20 mouse cellular contexts compared by ENCODE assay signal in genomic region chr19:3896208-3896607, GRCm38 (mm10). TPM values are rescaled to one million over a fixed set of nuclear protein-coding genes. Genes with fewer than 3 reads are reported as not detected.
DNase-seq lines count a peak whose midpoint lies in the region; ATAC-seq and TF ChIP-seq lines count a peak whose summit lies in the region.
"Had no signal": no experiment of that assay in that cellular context is flagged by ENCODE, and none has a peak within 500 bp of the region (broad histone marks: within the 10 kb centered on the region; RNA-seq: fewer than 3 reads in every experiment).

No protein-coding gene starts in this region.

- peak; percentile 44 for TF ChIP-seq POLR2A in myocyte (IDR thresholded peaks at IDR 0.05; ENCODE audit: insufficient read length, low read depth)

- H3K27me3 ChIP-seq in hindbrain, embryonic 10.5 days (ENCODE audit: insufficient read depth, poor library complexity, severe bottlenecking): no peaks in the 10 kb centered on the region
- H3K27me3 ChIP-seq in hindbrain, embryonic 16.5 days (replicated peaks; ENCODE audit: control insufficient read depth, insufficient read depth, low read length): no peaks in the 10 kb centered on the region
- no peaks in the 10 kb centered on the region for H3K27me3 ChIP-seq in myocyte (ENCODE audit: control insufficient read depth, insufficient read depth, insufficient read length)
- H3K27me3 ChIP-seq in heart, embryonic 12.5 days (replicated peaks): no peaks in the 10 kb centered on the region
- H3K27me3 ChIP-seq: embryonic facial prominence, embryonic 15.5 days; forebrain, embryonic 15.5 days; liver, embryonic 15.5 days; stomach, embryonic 15.5 days had no signal

- no peak for TF ChIP-seq CTCF in layer of hippocampus, adult 2 months (conservative IDR thresholded peaks at IDR 0.05)

- peak overlapping the region; percentile 58; the same call in 1 of the 2 replicates for H3K27ac ChIP-seq in layer of hippocampus, adult 2 months
- peak overlapping the region; percentile 72 for H3K27ac ChIP-seq in hindbrain, embryonic 10.5 days
- peak overlapping the region; percentile 74 for H3K27ac ChIP-seq in hindbrain, embryonic 16.5 days (ENCODE audit: low read depth, low read length)
- no peak overlapping the region for H3K27ac ChIP-seq in heart, embryonic 12.5 days (ENCODE audit: poor library complexity, severe bottlenecking)
- H3K27ac ChIP-seq: embryonic facial prominence, embryonic 15.5 days; forebrain, embryonic 15.5 days; kidney, postnatal 0 days; liver, embryonic 15.5 days; stomach, embryonic 15.5 days had no signal

- H3K4me2 ChIP-seq in hindbrain, embryonic 16.5 days (ENCODE audit: low read length): no peak overlapping the region
- no peak overlapping the region for H3K4me2 ChIP-seq in myocyte (ENCODE audit: low read depth)
- no peak overlapping the region for H3K4me2 ChIP-seq in heart, embryonic 12.5 days
- H3K4me2 ChIP-seq: embryonic facial prominence, embryonic 15.5 days; forebrain, embryonic 15.5 days; heart, embryonic 11.5 days; liver, embryonic 15.5 days; stomach, embryonic 15.5 days had no signal

- H3K4me3 ChIP-seq in layer of hippocampus, adult 2 months: no peak overlapping the region
- H3K4me3 ChIP-seq in hindbrain, embryonic 10.5 days: no peak overlapping the region
- no peak overlapping the region for H3K4me3 ChIP-seq in hindbrain, embryonic 16.5 days (ENCODE audit: low read length)
- no peak overlapping the region for H3K4me3 ChIP-seq in myocyte
- no peak overlapping the region for H3K4me3 ChIP-seq in heart, embryonic 12.5 days
- H3K4me3 ChIP-seq: embryonic facial prominence, embryonic 15.5 days; forebrain, embryonic 15.5 days; liver, embryonic 15.5 days; stomach, embryonic 15.5 days had no signal

- H3K36me3 ChIP-seq in hindbrain, embryonic 10.5 days: peaks cover 67% of the 10 kb centered on the region
- H3K36me3 ChIP-seq in hindbrain, embryonic 16.5 days (ENCODE audit: control insufficient read depth, insufficient read depth, low read length): peaks cover 26% of the 10 kb centered on the region
- H3K36me3 ChIP-seq in myocyte (ENCODE audit: control insufficient read depth, insufficient read depth): peaks cover 77% of the 10 kb centered on the region
- peaks cover 82% of the 10 kb centered on the region for H3K36me3 ChIP-seq in heart, embryonic 12.5 days

- 90% methylated on average over 10 of the region's 10 CpGs for WGBS in hindbrain, embryonic 10.5 days
- WGBS in hindbrain, embryonic 16.5 days: 92% methylated on average over 10 of the region's 10 CpGs
- 87% methylated on average over 10 of the region's 10 CpGs for WGBS in heart, embryonic 12.5 days

- H3K79me2 ChIP-seq in myocyte (ENCODE audit: control insufficient read depth, insufficient read depth): no peaks in the 10 kb centered on the region

- H3K9ac ChIP-seq in hindbrain, embryonic 16.5 days (ENCODE audit: low read depth, low read length): no peak overlapping the region
- no peak overlapping the region for H3K9ac ChIP-seq in heart, embryonic 12.5 days
- H3K9ac ChIP-seq: embryonic facial prominence, embryonic 15.5 days; forebrain, embryonic 15.5 days; liver, embryonic 15.5 days; stomach, embryonic 15.5 days had no signal

- H3K4me1 ChIP-seq in hindbrain, embryonic 10.5 days (replicated peaks): peaks cover 28% of the 10 kb centered on the region
- H3K4me1 ChIP-seq in hindbrain, embryonic 16.5 days (ENCODE audit: control insufficient read depth, insufficient read depth, low read depth, low read length): peaks cover 3% of the 10 kb centered on the region
- peaks cover 29% of the 10 kb centered on the region for H3K4me1 ChIP-seq in heart, embryonic 12.5 days (replicated peaks)
- H3K4me1 ChIP-seq: embryonic facial prominence, embryonic 15.5 days; forebrain, embryonic 15.5 days; stomach, embryonic 15.5 days had no signal

- DNase-seq in layer of hippocampus, adult 2 months (ENCODE audit: low spot score in 2 of 2): no peak
- DNase-seq in layer of hippocampus, adult 9-11 months: no peak
- no peak for DNase-seq in hindbrain, embryonic 10.5 days (ENCODE audit: low spot score)
- no peak for DNase-seq in thymus, postnatal 25 days
- no peak for DNase-seq in spleen, postnatal 4 days (ENCODE audit: low spot score in 2 of 2)
- DNase-seq: adrenal gland, postnatal 36 days; cerebellum, adult 2 months; gastrocnemius, postnatal 25 days; lung, postnatal 10 days; spleen, adult 18-20 months; thymus, postnatal 14 days had no signal

- no peaks in the 10 kb centered on the region for H3K9me3 ChIP-seq in hindbrain, embryonic 10.5 days
- H3K9me3 ChIP-seq in hindbrain, embryonic 16.5 days (ENCODE audit: control insufficient read depth, low read length): no peaks in the 10 kb centered on the region
- no peaks in the 10 kb centered on the region for H3K9me3 ChIP-seq in heart, embryonic 12.5 days (replicated peaks)
- H3K9me3 ChIP-seq: embryonic facial prominence, embryonic 15.5 days; forebrain, embryonic 15.5 days; liver, embryonic 15.5 days; stomach, embryonic 15.5 days had no signal

- no peak for ATAC-seq in hindbrain, embryonic 16.5 days
- ATAC-seq in heart, embryonic 12.5 days (ENCODE audit: insufficient number of reproducible peaks, low FRiP score): no peak
- ATAC-seq: forebrain, embryonic 15.5 days had no signal

- H3ac ChIP-seq in myocyte (ENCODE audit: control insufficient read depth, insufficient read length): no peak overlapping the region

TF ChIP-seq in myocyte, 11 proteins besides CTCF, POLR2A, EP300 and RAD21:
- TF ChIP-seq USF1 (IDR thresholded peaks at IDR 0.05; ENCODE audit: low read depth) (no peak), REST (IDR thresholded peaks at IDR 0.05; ENCODE audit: insufficient read depth, insufficient read length) (no peak), CEBPB (IDR thresholded peaks at IDR 0.05; ENCODE audit: insufficient read depth, poor library complexity, severe bottlenecking) (no peak), TCF3 (IDR thresholded peaks at IDR 0.05; ENCODE audit: insufficient read length, low read depth) (no peak), MYOG (IDR thresholded peaks at IDR 0.05; ENCODE audit: control insufficient read depth in 1 of 3, insufficient read depth in 1 of 3, insufficient read length in 2 of 3, low read depth in 2 of 3) (no peak), POLR2AphosphoS2 (IDR thresholded peaks at IDR 0.05; ENCODE audit: insufficient read length, low read depth) (peak; percentile 93)

RNA-seq across cellular contexts. Expression of gene Tcirg1, which starts 10.7 kb away (rescaled TPM):
- total RNA-seq in layer of hippocampus, adult 2 months (2021): 10 to 100 TPM; 20.0 to 24.9 TPM
- 21.6 and 21.9 TPM in 2 replicates for polyA plus RNA-seq in hindbrain, embryonic 10.5 days (2016; fragmentation: Nextera tagmentation; extraction: Ambion mirVana)
- 18.9 and 21.2 TPM in 2 replicates for polyA plus RNA-seq in hindbrain, embryonic 16.5 days (2015; fragmentation: Nextera tagmentation; extraction: Ambion mirVana)
- polyA plus RNA-seq in myocyte (2012; fragmentation: generic; extraction: Trizol): 50.9 TPM
- polyA plus RNA-seq in heart, embryonic 12.5 days (2016; fragmentation: Nextera tagmentation; extraction: Ambion mirVana): 22.3 and 26.1 TPM in 2 replicates

RNA-seq across cellular contexts. Expression of gene Ndufs8, which starts 16.4 kb away (rescaled TPM):
- total RNA-seq in layer of hippocampus, adult 2 months (2021): 100 to 1,000 TPM; 125 to 142 TPM
- 241 and 279 TPM in 2 replicates for polyA plus RNA-seq in hindbrain, embryonic 10.5 days (2016; fragmentation: Nextera tagmentation; extraction: Ambion mirVana)
- 307 and 320 TPM in 2 replicates for polyA plus RNA-seq in hindbrain, embryonic 16.5 days (2015; fragmentation: Nextera tagmentation; extraction: Ambion mirVana)
- polyA plus RNA-seq in myocyte (2012; fragmentation: generic; extraction: Trizol): 482 TPM
- polyA plus RNA-seq in heart, embryonic 12.5 days (2016; fragmentation: Nextera tagmentation; extraction: Ambion mirVana): 298 and 324 TPM in 2 replicates

RNA-seq across cellular contexts. Expression of gene Aldh3b1, which starts 33.4 kb away (rescaled TPM):
- 1 to 10 TPM; 2.2 to 2.4 TPM for total RNA-seq in layer of hippocampus, adult 2 months (2021)
- polyA plus RNA-seq in hindbrain, embryonic 10.5 days (2016; fragmentation: Nextera tagmentation; extraction: Ambion mirVana): 0.71 and 0.81 TPM in 2 replicates
- 2.2 and 3.1 TPM in 2 replicates for polyA plus RNA-seq in hindbrain, embryonic 16.5 days (2015; fragmentation: Nextera tagmentation; extraction: Ambion mirVana)
- 51.8 TPM for polyA plus RNA-seq in myocyte (2012; fragmentation: generic; extraction: Trizol)
- polyA plus RNA-seq in heart, embryonic 12.5 days (2016; fragmentation: Nextera tagmentation; extraction: Ambion mirVana): 2.0 and 2.3 TPM in 2 replicates

RNA-seq across cellular contexts. Expression of gene Unc93b1, which starts 38.8 kb away (rescaled TPM):
- 10 to 100 TPM; 11.4 to 16.1 TPM for total RNA-seq in layer of hippocampus, adult 2 months (2021)
- 6.3 and 8.8 TPM in 2 replicates for polyA plus RNA-seq in hindbrain, embryonic 10.5 days (2016; fragmentation: Nextera tagmentation; extraction: Ambion mirVana)
- 12.4 and 14.1 TPM in 2 replicates for polyA plus RNA-seq in hindbrain, embryonic 16.5 days (2015; fragmentation: Nextera tagmentation; extraction: Ambion mirVana)
- 4.0 TPM for polyA plus RNA-seq in myocyte (2012; fragmentation: generic; extraction: Trizol)
- polyA plus RNA-seq in heart, embryonic 12.5 days (2016; fragmentation: Nextera tagmentation; extraction: Ambion mirVana): 7.8 and 8.9 TPM in 2 replicates

RNA-seq across cellular contexts. Expression of gene Chka, which starts 44.6 kb away (rescaled TPM):
- total RNA-seq in layer of hippocampus, adult 2 months (2021): 100 to 1,000 TPM in 1 of 2 experiments, 10 to 100 TPM in 1; 87.2 to 109 TPM
- polyA plus RNA-seq in hindbrain, embryonic 10.5 days (2016; fragmentation: Nextera tagmentation; extraction: Ambion mirVana): 57.5 and 59.9 TPM in 2 replicates
- 56.1 and 56.3 TPM in 2 replicates for polyA plus RNA-seq in hindbrain, embryonic 16.5 days (2015; fragmentation: Nextera tagmentation; extraction: Ambion mirVana)
- polyA plus RNA-seq in myocyte (2012; fragmentation: generic; extraction: Trizol): 35.5 TPM
- 30.1 and 36.1 TPM in 2 replicates for polyA plus RNA-seq in heart, embryonic 12.5 days (2016; fragmentation: Nextera tagmentation; extraction: Ambion mirVana)

Comparison
In these comparisons a context has a peak if more than half of its experiments do, and no peak if none do; other contexts are left out.
1. RNA of gene Aldh3b1, which starts 33.4 kb away (polyA plus RNA-seq): 51.8 TPM in myocyte (single experiment); 2.2 to 3.1 TPM in hindbrain, embryonic 16.5 days, 2.0 to 2.3 TPM in heart, embryonic 12.5 days and 0.71 to 0.81 TPM in hindbrain, embryonic 10.5 days; every median in the first group is over 10 times any median in the second.